Mouse (Mus musculus): ENCODE measurements around the gene Cutc.

The Cutc gene

DNA sequence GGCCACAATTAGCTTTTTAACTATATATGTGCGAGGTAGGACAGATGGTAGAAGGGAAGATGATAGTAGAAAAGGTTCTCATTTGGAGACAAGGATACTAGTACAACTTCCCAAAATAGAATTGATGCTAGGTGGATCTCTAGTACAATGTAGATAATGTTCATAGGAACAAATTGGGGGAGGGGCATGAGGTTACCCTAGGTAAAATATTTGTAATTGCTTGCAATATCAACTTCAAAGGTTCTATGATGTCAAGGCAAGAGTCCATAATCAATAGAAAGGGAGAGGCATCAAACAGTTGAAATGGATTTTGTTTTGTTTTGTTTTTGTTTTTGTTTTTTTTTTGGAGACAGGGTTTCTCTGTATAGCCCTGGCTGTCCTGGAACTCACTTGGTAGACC lies 41.2 kb downstream of the Cutc start:
- DNase-seq (ENCODE audit: low spot score in 2 of 2), result no peak

DNA sequence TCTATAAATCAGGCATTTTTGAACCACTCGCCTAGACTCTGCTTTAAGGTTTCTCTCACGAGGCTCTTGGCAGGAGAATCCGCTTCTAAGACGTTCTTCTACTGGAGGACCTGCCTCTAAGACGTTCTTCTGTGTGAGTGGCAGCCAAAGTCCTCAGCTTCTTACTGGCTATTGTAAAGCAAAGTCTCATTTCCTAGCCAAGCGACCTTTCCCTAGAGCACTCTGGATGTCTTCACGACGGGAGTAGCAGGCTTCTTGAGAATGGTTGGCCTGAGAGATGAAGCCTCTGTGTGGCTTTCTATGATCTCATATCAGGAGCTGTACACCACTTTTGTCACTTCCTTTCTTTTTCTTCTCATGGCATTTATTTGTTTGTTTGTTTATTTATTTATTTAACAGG lies 42.7 kb downstream of the Cutc start:
- no peak for DNase-seq (ENCODE audit: low spot score in 2 of 2)

DNA sequence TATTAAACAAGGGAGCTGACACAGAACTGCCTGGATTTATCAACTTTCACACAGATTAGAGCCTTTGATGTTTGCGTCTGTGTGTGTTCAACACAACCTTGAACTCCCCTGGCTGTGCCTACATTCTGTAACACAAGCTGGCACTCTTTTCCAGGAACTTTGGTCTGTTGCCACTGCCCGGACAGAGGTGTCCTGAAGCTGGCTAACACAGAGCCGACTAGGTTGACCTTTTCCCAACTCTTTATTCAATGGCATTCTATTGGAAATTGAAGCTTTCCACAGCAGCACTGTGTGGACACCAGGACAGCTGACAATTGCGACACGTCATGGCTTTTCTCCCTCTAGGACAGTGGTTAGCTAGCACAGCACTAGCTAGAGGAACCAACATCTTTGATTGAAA lies 44.4 kb downstream of the Cutc start:
- no peak for DNase-seq (ENCODE audit: low spot score in 2 of 2)

DNA sequence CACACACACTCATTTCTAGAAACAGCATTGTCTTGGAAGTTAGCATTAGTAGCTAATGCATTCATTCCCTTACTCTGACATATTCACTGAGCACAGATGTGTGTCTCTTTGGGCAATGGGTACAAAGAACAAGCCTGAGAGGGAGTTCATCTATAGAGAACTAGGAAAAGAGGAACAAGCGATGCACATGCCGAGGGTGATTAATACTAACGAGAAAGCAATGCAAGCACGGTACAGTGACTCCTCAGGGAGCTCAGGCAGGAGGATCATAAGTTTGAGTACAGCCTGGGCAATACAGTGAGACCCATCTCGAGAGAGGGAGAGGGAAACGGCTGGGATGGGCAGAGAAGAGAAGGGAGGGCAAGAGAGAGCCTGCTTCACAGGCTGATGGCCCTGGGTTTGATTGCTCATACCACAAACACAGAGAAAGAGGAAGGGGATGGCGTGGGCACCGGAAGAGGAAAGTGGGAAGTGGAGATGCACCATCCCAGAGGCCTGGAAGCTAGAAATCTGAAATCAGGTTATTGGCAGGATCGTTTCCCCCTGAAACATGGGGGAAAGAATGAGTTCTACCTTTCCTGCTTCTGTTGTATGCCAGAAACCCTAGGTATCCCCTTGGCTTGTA lies 48.7 kb downstream of the Cutc start:
- DNase-seq (ENCODE audit: low spot score in 2 of 2), result no peak

DNA sequence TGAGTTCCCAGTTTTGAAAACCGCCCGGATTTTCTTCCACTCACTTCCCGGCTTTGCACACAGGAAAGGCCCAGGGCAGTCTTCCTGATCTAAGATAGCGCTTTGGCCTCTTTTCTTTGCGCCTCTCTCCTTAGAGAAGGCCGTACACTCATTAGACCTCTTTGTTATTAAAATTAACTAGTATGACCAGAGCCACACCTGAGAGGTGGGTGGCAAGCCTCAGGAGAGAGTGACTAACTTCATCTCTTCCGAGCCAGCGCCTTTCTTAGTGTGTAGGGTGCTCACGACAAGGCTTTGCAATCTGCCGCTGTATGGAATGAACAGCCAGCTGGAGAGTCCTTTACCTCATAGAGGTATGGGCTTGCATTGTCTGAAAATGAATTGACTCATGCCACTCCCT lies 51.1 kb downstream of the Cutc start:
- no peak for DNase-seq (ENCODE audit: low spot score in 2 of 2)

DNA sequence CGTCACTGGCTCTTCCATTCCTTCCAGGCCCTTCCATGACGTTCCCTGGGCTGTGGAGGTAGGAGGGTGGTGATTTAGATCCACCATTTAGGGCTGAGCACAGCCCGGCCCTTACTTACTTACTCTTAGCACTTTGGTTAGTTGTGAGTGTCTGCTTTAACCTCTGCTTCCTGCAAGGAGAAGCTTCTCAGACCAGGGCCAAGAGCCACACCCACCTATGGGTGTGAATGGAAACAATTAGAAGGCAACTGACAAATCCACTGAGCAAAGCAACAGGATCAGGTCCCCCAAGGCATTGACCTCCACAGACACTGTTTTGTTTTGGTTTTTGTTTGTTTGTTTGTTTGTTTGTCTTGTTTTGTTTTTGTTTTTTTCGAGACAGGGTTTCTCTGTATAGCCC lies 56.5 kb downstream of the Cutc start:
- DNase-seq (ENCODE audit: low spot score in 2 of 2), result no peak

DNA sequence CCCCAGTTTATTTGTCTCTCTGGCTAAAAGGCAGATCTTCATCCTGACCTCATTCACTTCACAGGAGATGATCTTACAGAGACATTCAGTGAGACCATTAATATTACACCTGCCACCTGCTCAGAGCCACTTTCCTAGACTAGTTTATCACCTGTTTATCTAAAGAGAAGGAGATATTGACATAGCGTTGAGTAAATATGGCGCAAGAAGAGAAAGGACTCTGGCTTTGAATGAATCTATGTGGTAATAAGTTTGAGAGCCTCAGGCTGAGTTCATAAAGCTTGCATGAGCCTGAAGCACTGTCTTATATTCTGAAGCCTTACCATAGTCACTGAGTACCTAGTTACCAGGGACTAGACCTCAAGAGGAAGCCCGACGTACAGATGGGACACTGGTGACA lies 58.6 kb downstream of the Cutc start:
- DNase-seq (ENCODE audit: low spot score in 2 of 2), result no peak

DNA sequence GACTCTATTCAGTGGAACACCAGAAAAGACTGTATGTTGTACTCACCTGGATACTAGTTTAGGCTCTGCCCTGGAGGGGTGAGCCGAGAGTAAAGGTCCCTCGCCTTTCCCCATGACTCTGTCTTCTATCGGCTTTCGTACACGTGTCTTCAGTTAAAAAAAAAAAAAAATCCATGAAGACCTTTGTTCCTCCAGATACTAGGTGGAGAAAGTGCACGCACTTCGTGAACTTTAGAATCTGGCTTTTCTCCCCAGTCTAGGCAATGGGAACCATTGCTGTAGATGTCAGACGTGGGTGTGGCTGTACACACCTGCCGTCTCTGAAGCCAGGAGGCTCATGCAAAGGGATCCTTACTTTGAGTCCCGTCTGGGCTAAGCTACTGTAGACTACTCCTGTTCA lies 60.5 kb downstream of the Cutc start:
- no peak for DNase-seq (ENCODE audit: low spot score in 2 of 2)

DNA sequence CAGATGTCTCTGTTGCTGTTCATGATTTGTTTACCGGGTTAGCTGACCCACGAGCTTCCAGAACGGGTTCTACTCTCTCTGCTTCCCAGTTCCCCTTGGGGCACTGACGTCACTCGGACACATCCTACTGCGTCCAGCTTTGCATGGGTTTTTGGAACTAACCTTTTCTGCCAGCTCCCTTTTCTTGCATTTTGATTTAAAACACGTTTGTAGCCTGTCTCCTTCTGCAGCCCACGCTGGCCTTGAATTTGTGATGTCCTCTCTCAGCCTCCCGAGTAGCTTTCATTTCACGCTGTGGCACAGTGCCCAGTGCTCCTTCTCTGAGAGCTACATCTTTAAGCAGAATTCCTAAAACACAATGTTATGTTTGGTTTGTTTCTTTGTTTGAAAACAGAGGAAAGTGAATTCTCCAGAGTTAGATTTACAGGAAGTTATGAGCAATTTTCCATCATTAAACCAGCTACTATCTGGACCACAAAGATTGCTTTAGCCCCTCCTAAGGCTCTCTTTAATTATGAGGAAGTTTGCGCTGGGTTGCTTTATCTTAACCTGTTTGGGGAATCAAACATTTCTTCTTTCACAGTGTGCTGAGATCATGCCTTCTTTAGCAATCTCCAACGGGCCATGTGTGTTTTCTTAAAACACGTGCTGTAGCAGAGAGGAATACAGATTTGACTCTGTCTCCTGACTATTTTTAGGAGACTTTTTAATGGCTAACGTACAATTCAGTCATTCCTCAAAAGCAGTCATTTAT lies 63.0 kb downstream of the Cutc start:
- DNase-seq (ENCODE audit: low spot score in 2 of 2), result no peak
